Mouse (Mus musculus) brown adipose tissue, adult 24 weeks (tissue): ENCODE measurements around the gene Mrpl2. TPM values are rescaled to one million over a fixed set of nuclear protein-coding genes. Genes with fewer than 3 reads are reported as not detected.
A peak's percentile ranks its signal among the peaks of the same experiment; 100 is the strongest.

ENCODE experiments used
- H3K27ac ChIP-seq: fragments of 200-500 bp; replicated peaks from 2 replicates; pipeline ENCODE4 v1.5.1; 2012; ENCODE audit warnings: low read depth, mild to moderate bottlenecking, low read length
- H3K4me1 ChIP-seq: fragments of 200-500 bp; 2 replicates; pipeline ENCODE4 v1.6.1; 2012; ENCODE audit warnings: low read length, mixed read lengths; ENCODE audit not compliant: control insufficient read depth, insufficient read depth, insufficient read length
- H3K4me3 ChIP-seq: fragments of 200-500 bp; 2 replicates; pipeline ENCODE4 v1.5.1; 2012; ENCODE audit warnings: low read depth, mild to moderate bottlenecking, low read length, moderate library complexity; ENCODE audit not compliant: insufficient read depth
- polyA plus RNA-seq: library from polyadenylated mRNA; stranded (reverse); fragments of >200 nt; gene quantifications from 2 replicates; pipeline ENCODE4 v1.2.4, GENCODE M21; 2012; ENCODE audit not compliant: missing spikeins, insufficient read depth, insufficient read length

Gene Mrpl2
- polyA plus RNA-seq, 1 experiment: 118 TPM

GRCm38 (mm10) chr17:46644152-46644805 lies 1.8 kb upstream of the Mrpl2 start:
- H3K27ac ChIP-seq: no peak overlapping the region
- H3K4me1 ChIP-seq: 0 out of 2 replicates have a peak, but pooled peaks cover 2% of the 10 kb centered on the region

GRCm38 (mm10) chr17:46644916-46645475 lies 1.0 kb upstream of the Mrpl2 start:
- Histone ChIP-seq H3K4me1 (peaks cover 5% of the 10 kb centered on the region; the same call in 1 of the 2 replicates), H3K27ac (peak overlapping the region; percentile 71), H3K4me3 (peak overlapping the region; percentile 89)

More at GRCm38 (mm10) chr17:46644152-46644805, 1.8 kb upstream of the Mrpl2 start:
- H3K4me3 ChIP-seq: peak overlapping the region; percentile 89

- peak overlapping the region; percentile 84 for H3K27ac ChIP-seq
- peak overlapping the region; percentile 90 for H3K4me3 ChIP-seq
- peaks cover 7% of the 10 kb centered on the region for H3K4me1 ChIP-seq
Measured at GRCm38 (mm10) chr17:46646322-46646662, 263 bp downstream of the Mrpl2 start.

GRCm38 (mm10) chr17:46647279-46647678 lies 1.2 kb downstream of the Mrpl2 start:
- Histone ChIP-seq H3K4me3 (no peak overlapping the region), H3K27ac (no peak overlapping the region), H3K4me1 (peaks cover 14% of the 10 kb centered on the region)

DNA sequence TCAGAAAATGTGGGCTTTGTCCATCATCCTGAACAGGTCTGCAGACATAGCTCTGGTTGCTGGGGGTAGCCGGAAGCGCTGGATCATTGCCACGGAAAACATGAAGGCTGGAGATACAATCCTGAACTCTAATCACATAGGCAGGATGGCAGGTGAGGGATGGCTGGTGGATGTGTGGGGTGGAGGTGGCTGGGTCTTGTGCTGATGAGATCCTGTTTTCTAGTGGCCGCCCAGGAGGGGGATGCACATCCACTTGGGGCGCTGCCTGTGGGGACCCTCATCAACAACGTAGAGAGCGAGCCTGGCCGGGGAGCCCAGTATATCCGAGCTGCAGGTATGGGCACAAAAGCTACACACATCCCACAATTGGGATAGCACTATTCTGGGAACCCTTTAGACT lies 2.4 kb downstream of the Mrpl2 start:
- H3K27ac ChIP-seq: no peak overlapping the region
- H3K4me3 ChIP-seq: no peak overlapping the region
- H3K4me1 ChIP-seq: peaks cover 14% of the 10 kb centered on the region

- Histone ChIP-seq H3K27ac (peak overlapping the region; percentile 88), H3K4me1 (peaks cover 12% of the 10 kb centered on the region), H3K4me3 (peak overlapping the region; percentile 79)
Measured at GRCm38 (mm10) chr17:46649811-46650210, 3.8 kb downstream of the Mrpl2 start.

GRCm38 (mm10) chr17:46650232-46651031 lies 4.4 kb downstream of the Mrpl2 start, which contains the start of gene Cul7:
Cul7 (plus strand) TSS chr17:46650337.
- Histone ChIP-seq H3K27ac (peak within 1 kb of the TSS; percentile 88), H3K4me1 (peaks cover 12% of the 10 kb centered on the region), H3K4me3 (peak within 1 kb of the TSS; percentile 79)

- peaks cover 15% of the 10 kb centered on the region for H3K4me1 ChIP-seq
- H3K4me3 ChIP-seq: peak overlapping the region; percentile 79
- peak overlapping the region; percentile 73 for H3K27ac ChIP-seq
Measured at GRCm38 (mm10) chr17:46651292-46651691, 5.3 kb downstream of the Mrpl2 start.

DNA sequence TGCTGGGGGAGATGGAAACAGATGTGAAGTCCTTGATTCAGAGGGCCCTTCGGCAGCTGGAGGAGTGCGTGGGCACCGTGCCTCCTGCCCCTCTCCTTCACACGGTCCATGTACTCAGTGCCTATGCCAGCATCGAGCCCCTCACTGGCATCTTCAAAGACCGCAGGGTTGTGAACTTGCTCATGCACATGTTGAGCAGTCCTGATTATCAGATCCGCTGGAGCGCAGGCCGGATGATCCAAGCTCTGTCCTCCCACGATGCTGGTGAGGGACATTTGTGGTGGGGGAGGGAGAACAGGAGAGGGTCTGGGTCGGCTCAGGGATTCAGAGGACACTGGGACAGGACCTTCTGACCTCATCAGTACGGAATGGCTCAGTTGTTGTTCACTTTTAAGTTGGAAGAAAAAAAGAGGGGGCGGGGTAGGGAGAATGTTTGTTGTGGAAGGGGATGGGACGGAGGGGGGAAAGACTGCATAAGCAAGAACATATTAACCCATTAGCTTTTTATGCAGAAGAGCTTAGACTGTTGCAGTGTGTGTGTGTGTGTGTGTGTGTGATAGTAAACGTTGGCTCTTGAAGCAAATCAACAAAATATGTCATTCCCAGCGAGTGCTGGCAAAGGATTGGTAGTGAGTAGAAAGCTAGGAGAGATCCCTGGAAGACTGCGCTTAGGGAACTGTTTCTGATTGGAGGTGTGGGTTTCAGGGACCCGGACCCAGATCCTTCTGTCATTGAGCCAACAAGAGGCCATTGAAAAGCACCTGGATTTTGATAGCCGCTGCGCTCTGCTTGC lies 5.9 kb downstream of the Mrpl2 start:
- H3K27ac ChIP-seq: 0 out of 2 replicates have a peak overlapping the region, but pooled peaks have one; percentile 73
- H3K4me3 ChIP-seq: peak overlapping the region; percentile 79
- H3K4me1 ChIP-seq: peaks cover 15% of the 10 kb centered on the region

GRCm38 (mm10) chr17:46656054-46656453 lies 10.0 kb downstream of the Mrpl2 start:
- H3K4me3 ChIP-seq: no peak overlapping the region
- peaks cover 12% of the 10 kb centered on the region for H3K4me1 ChIP-seq
- H3K27ac ChIP-seq: 0 out of 2 replicates have a peak overlapping the region, but pooled peaks have one; percentile 17

DNA sequence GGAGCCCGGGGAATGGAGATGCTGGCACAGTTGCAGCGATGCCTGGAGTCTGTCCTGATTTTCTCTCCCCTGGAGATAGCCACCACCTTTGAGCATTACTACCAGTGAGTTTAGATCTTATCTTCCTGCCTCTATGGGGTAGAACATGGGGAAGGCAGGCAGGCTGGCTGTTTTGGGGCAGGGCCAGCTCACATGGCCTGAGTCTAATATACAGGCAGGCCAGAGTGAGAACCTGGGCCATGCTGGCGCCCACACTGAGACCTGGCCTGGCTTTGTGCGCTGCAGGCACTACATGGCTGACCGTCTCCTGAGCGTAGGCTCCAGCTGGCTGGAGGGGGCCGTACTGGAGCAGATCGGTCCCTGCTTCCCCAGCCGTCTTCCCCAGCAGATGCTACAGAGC lies 15.3 kb downstream of the Mrpl2 start:
- no peak overlapping the region for H3K4me3 ChIP-seq
- no peaks in the 10 kb centered on the region for H3K4me1 ChIP-seq
- H3K27ac ChIP-seq: no peak overlapping the region

- no peaks in the 10 kb centered on the region for H3K4me1 ChIP-seq
- no peak overlapping the region for H3K27ac ChIP-seq
- no peak overlapping the region for H3K4me3 ChIP-seq
Measured at GRCm38 (mm10) chr17:46661981-46662380, 16.0 kb downstream of the Mrpl2 start.

GRCm38 (mm10) chr17:46662730-46663129 lies 16.7 kb downstream of the Mrpl2 start:
- no peaks in the 10 kb centered on the region; the same call in 1 of the 2 replicates for H3K4me1 ChIP-seq
- no peak overlapping the region for H3K27ac ChIP-seq
- no peak overlapping the region for H3K4me3 ChIP-seq

- no peak overlapping the region for H3K4me3 ChIP-seq
- no peaks in the 10 kb centered on the region; the same call in 1 of the 2 replicates for H3K4me1 ChIP-seq
- H3K27ac ChIP-seq: peak overlapping the region; percentile 27; the same call in 1 of the 2 replicates
Measured at GRCm38 (mm10) chr17:46667712-46668111, 21.7 kb downstream of the Mrpl2 start.
